Mouse (Mus musculus): ENCODE results near the gene App.
A peak's percentile ranks its signal among the peaks of the same experiment; 100 is the strongest.

GRCm38 (mm10) chr16:85181502-85181901, 7.9 kb upstream of the App start:
- peak; percentile 54 for TF ChIP-seq USF1 (IDR thresholded peaks at IDR 0.05; ENCODE audit: low read depth)
- TF ChIP-seq SRF (IDR thresholded peaks at IDR 0.05; ENCODE audit: control insufficient read depth, insufficient read length, low read depth): no peak
- TF ChIP-seq POLR2A (IDR thresholded peaks at IDR 0.05; ENCODE audit: insufficient read length, low read depth): no peak
- TF ChIP-seq E2F4 (IDR thresholded peaks at IDR 0.05; ENCODE audit: insufficient read depth): no peak
- TF ChIP-seq TCF12 (IDR thresholded peaks at IDR 0.05; ENCODE audit: insufficient read depth, poor library complexity, severe bottlenecking): no peak
- no peak for TF ChIP-seq CEBPB (IDR thresholded peaks at IDR 0.05; ENCODE audit: insufficient read depth, poor library complexity, severe bottlenecking)
- no peak for TF ChIP-seq MYOG (IDR thresholded peaks at IDR 0.05; ENCODE audit: control insufficient read depth in 1 of 3, insufficient read depth in 1 of 3, insufficient read length in 2 of 3, low read depth in 2 of 3)
- no peak for TF ChIP-seq POLR2AphosphoS2 (IDR thresholded peaks at IDR 0.05; ENCODE audit: insufficient read length, low read depth)
- TF ChIP-seq MYOD1 (IDR thresholded peaks at IDR 0.05; ENCODE audit: control insufficient read depth in 1 of 3, insufficient read length in 2 of 3, low read depth in 2 of 3): no peak

All from myocyte (in vitro differentiated cells).